Mouse (Mus musculus) bone marrow, adult 2 months (tissue): Measurements from ENCODE around the gene Cep104.

Experiments
- CTCF ChIP-seq: fragments of 200-500 bp; IDR thresholded peaks from 2 replicates; pipeline ENCODE4 v1.5.1; 2011; ENCODE audit warnings: low read length, control low read depth; ENCODE audit not compliant: control insufficient read depth, insufficient read depth
- POLR2A ChIP-seq: fragments of 200-500 bp; IDR thresholded peaks from 2 replicates; pipeline ENCODE4 v1.6.1; 2011; ENCODE audit warnings: low read depth, mild to moderate bottlenecking, control low read depth, low read length, borderline replicate concordance; ENCODE audit not compliant: control insufficient read depth

- TF ChIP-seq CTCF (no peak), POLR2A (no peak)
Observed at GRCm38 (mm10) chr4:154037123-154037522, 62.1 kb downstream of the Cep104 start.
